Mouse (Mus musculus): ENCODE measurements around the gene Kcnd2. TPM values are rescaled to one million over a fixed set of nuclear protein-coding genes. Genes with fewer than 3 reads are reported as not detected.

Kcnd2 gene
- 1.2 and 2.0 TPM in 2 replicates for polyA plus RNA-seq (2014; fragmentation: Nextera tagmentation; extraction: Ambion mirVana)

DNA sequence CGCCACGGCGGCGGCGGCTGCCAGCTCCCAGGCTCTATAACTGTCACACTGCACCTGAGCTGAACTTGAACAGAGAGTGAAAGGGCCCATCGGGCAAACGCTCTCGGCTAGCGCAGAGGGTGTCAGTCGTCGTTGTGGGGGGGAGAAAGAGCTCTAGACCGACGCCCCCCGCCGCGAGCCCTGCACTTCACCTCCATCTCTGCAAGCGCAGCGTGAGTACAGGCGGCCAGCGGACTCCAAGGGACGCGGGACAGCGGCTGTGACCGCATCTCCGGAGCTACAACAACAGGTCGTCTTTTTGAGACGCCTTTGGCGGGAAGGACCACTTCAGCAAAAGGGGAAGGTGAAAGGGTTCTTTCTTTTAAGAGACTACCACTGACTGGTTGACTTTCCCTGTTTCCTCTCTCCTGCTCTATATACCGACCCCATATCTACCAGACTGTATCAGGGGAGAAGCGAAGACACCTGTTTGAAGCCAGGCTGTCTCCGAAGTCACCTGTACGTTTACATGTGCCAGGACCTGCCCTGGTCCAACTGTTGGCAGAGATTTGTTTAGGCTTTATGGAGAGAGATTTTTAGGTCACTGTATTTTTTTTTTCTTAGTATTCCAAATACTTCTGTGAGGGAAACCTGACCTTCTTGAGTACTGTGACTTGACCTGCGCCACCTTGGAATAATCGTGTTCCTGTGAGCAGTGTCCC lies at the start of gene Kcnd2:
Kcnd2 (plus strand) TSS at position 13 of the 701 bp plus-strand sequence.
- Histone ChIP-seq H3K27ac (ENCODE audit: low read depth, low read length) (no peak within 1 kb of the TSS), H3K4me1 (ENCODE audit: control insufficient read depth, insufficient read depth, low read length) (0 out of 2 replicates have a peak, but pooled peaks cover 2% of the 10 kb centered on the region), H3K4me3 (ENCODE audit: low read depth, low read length) (peak within 1 kb of the TSS; percentile 71), H3K9me3 (ENCODE audit: control insufficient read depth, low read length) (no peaks in the 10 kb centered on the region), H3K36me3 (ENCODE audit: control insufficient read depth, insufficient read depth, low read length) (no peaks in the 10 kb centered on the region), H3K4me2 (peak within 1 kb of the TSS; percentile 88), H3K27me3 (ENCODE audit: control insufficient read depth, insufficient read depth, low read length) (peaks cover 4% of the 10 kb centered on the region), H3K9ac (ENCODE audit: low read length) (peak within 1 kb of the TSS; percentile 76)
- WGBS: 11% methylated on average over 34 of the region's 34 CpGs
- DNase-seq (ENCODE audit: low spot score, missing footprints) (peak; percentile 93), ATAC-seq (ENCODE audit: low FRiP score) (peak; percentile 63)

DNA sequence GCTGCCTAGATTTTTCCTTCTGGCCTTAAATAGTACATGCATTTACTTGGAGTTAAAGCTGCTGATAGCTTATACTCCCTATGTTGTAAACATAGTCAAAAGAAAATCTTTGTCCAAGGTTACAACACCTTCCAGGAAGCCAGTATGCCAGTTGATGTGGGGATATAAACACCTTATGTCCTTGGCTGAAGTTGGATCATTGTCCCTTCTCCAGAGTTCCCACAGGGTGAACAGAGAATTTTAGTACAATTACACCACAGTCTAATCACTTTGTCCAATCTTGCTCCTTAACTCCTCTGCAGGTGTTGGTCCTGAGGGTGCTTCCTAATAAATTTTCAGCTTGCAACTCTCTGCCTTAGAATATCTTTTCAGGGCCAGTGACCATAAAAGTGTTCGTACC lies 48.7 kb upstream of the Kcnd2 start:
- H3K4me2 ChIP-seq: no peak overlapping the region
- WGBS: 92% methylated on average over 1 of the region's 1 CpGs
- H3K4me1 ChIP-seq (ENCODE audit: control insufficient read depth, insufficient read depth, low read length): no peaks in the 10 kb centered on the region
- ATAC-seq (ENCODE audit: low FRiP score): no peak
- no peak for DNase-seq (ENCODE audit: low spot score, missing footprints)
- no peak overlapping the region for H3K27ac ChIP-seq (ENCODE audit: low read depth, low read length)
- no peak overlapping the region for H3K9ac ChIP-seq (ENCODE audit: low read length)
- no peaks in the 10 kb centered on the region for H3K27me3 ChIP-seq (ENCODE audit: control insufficient read depth, insufficient read depth, low read length)
- no peak overlapping the region for H3K4me3 ChIP-seq (ENCODE audit: low read depth, low read length)
- H3K36me3 ChIP-seq (ENCODE audit: control insufficient read depth, insufficient read depth, low read length): no peaks in the 10 kb centered on the region
- H3K9me3 ChIP-seq (ENCODE audit: control insufficient read depth, low read length): no peaks in the 10 kb centered on the region

DNA sequence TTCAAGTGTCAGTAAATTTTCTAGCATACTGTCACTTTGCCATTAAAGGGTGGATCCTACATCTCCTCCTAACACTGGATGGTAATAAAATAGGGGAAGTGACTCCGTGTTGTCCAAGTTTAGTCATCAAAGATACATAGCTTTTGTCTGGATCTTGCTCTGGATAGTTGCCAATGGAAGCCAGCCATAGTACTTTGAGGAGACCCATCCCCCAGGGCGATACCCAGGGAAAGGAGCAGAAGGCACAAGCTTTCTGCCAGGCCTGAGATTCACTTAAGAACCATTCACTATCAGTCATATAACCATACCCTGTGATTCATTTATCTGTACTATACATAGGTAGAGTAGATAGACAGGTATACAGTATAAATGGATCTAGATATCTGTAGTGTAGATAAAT lies 20.0 kb upstream of the Kcnd2 start:
- ATAC-seq (ENCODE audit: low FRiP score): no peak
- no peak overlapping the region for H3K4me2 ChIP-seq
- H3K27ac ChIP-seq (ENCODE audit: low read depth, low read length): no peak overlapping the region
- no peaks in the 10 kb centered on the region for H3K36me3 ChIP-seq (ENCODE audit: control insufficient read depth, insufficient read depth, low read length)
- no peak for DNase-seq (ENCODE audit: low spot score, missing footprints)
- H3K4me3 ChIP-seq (ENCODE audit: low read depth, low read length): no peak overlapping the region
- H3K9ac ChIP-seq (ENCODE audit: low read length): no peak overlapping the region
- no peaks in the 10 kb centered on the region for H3K4me1 ChIP-seq (ENCODE audit: control insufficient read depth, insufficient read depth, low read length)
- H3K27me3 ChIP-seq (ENCODE audit: control insufficient read depth, insufficient read depth, low read length): no peaks in the 10 kb centered on the region
- H3K9me3 ChIP-seq (ENCODE audit: control insufficient read depth, low read length): no peaks in the 10 kb centered on the region
- WGBS: 80% methylated on average over 2 of the region's 2 CpGs

DNA sequence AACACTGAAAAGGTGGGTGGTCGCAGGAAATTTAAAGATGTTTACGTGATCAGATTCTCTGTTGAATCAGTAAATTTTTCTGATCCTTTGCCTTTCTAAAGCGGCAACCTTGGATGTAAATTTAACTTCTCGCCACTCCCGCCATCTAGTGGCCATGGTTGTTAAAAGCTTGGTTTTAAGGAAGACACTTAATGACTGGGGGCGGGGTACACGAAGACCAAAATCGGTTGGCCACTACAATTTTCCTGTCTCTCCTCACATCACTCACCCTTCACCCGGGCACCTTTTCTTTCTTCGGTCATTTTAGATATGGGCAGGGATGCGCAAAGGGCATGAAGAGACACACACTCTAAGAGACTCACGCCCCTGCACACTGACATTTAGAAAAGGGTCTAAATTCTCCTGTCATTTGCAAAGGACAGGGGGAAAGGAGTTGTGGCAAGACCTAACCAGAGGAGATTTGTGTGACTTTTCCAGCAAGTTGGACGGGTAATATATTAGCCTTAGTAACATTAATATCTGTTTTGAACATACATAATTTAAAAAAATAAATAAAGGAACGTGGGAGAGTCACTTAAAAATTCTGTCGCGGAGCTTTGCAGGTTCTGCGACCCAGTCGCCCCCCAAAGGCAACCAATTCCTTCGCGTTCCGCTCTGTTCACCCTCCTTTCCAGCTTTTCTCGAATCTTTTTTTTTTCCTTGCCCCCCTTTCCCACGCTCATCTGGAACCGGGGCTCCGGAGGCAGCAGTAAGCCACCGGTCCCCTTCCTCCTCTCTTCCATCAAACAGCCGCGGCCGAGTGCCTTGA lies 1.2 kb upstream of the Kcnd2 start:
- Histone ChIP-seq H3K27ac (ENCODE audit: low read depth, low read length) (no peak overlapping the region), H3K27me3 (ENCODE audit: control insufficient read depth, insufficient read depth, low read length) (peaks cover 4% of the 10 kb centered on the region), H3K36me3 (ENCODE audit: control insufficient read depth, insufficient read depth, low read length) (no peaks in the 10 kb centered on the region), H3K4me1 (ENCODE audit: control insufficient read depth, insufficient read depth, low read length) (0 out of 2 replicates have a peak, but pooled peaks cover 2% of the 10 kb centered on the region), H3K9me3 (ENCODE audit: control insufficient read depth, low read length) (no peaks in the 10 kb centered on the region), H3K4me2 (peak overlapping the region; percentile 88), H3K9ac (ENCODE audit: low read length) (peak overlapping the region; percentile 76), H3K4me3 (ENCODE audit: low read depth, low read length) (peak overlapping the region; percentile 71)
- DNase-seq (ENCODE audit: low spot score, missing footprints) (peak; percentile 98), ATAC-seq (ENCODE audit: low FRiP score) (peak; percentile 57)
- WGBS: under 1% methylated on average over 29 of the region's 29 CpGs

DNA sequence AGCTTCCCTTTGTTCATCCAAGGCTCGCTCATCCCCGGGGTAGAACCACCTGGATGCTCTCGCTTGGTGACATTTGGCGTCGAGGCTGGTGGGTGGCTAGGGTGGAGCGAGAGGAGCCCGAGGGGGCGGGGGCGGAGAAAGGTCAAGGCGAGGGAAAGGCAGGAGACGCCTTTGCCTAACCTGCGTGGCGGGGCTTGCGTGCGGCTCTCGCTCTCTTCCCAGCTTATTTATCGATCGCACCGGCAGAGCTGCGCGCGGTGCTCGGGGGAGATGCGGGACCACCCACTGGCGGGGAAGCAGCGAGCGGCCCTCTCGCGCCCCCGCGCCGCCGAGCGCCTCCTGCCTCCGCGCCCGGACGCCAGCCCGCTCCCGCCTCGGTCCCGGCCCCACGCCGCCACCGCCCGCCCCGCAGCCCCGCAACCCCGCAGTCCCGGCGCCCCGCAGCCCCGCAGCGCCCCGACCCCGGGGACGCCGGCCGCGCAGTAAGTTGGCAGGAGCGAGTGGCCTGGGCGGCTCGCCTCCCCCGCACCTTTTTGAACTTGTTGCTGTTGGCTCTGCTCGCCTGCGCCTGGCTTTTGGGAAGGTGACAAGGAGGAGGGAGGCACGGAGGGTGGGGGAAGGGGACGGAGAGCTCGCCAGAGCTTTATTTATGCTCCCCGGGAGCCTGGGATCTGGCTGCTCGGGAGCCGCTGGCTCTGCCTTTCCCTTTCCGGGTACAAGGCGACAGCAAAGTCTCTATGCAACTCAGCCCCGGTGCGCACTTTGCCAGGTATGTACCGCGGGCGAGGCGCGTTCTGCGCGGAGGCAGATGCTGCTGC lies 421 bp upstream of the Kcnd2 start:
- under 1% methylated on average over 71 of the region's 83 CpGs for WGBS
- ATAC-seq (ENCODE audit: low FRiP score) (peak; percentile 82), DNase-seq (ENCODE audit: low spot score, missing footprints) (peak; percentile 93)
- peak overlapping the region; percentile 71 for H3K4me3 ChIP-seq (ENCODE audit: low read depth, low read length)
- H3K27me3 ChIP-seq (ENCODE audit: control insufficient read depth, insufficient read depth, low read length): peaks cover 4% of the 10 kb centered on the region
- no peaks in the 10 kb centered on the region for H3K36me3 ChIP-seq (ENCODE audit: control insufficient read depth, insufficient read depth, low read length)
- peak overlapping the region; percentile 76 for H3K9ac ChIP-seq (ENCODE audit: low read length)
- peak overlapping the region; percentile 88 for H3K4me2 ChIP-seq
- 0 out of 2 replicates have a peak, but pooled peaks cover 2% of the 10 kb centered on the region for H3K4me1 ChIP-seq (ENCODE audit: control insufficient read depth, insufficient read depth, low read length)
- no peak overlapping the region for H3K27ac ChIP-seq (ENCODE audit: low read depth, low read length)
- H3K9me3 ChIP-seq (ENCODE audit: control insufficient read depth, low read length): no peaks in the 10 kb centered on the region

DNA sequence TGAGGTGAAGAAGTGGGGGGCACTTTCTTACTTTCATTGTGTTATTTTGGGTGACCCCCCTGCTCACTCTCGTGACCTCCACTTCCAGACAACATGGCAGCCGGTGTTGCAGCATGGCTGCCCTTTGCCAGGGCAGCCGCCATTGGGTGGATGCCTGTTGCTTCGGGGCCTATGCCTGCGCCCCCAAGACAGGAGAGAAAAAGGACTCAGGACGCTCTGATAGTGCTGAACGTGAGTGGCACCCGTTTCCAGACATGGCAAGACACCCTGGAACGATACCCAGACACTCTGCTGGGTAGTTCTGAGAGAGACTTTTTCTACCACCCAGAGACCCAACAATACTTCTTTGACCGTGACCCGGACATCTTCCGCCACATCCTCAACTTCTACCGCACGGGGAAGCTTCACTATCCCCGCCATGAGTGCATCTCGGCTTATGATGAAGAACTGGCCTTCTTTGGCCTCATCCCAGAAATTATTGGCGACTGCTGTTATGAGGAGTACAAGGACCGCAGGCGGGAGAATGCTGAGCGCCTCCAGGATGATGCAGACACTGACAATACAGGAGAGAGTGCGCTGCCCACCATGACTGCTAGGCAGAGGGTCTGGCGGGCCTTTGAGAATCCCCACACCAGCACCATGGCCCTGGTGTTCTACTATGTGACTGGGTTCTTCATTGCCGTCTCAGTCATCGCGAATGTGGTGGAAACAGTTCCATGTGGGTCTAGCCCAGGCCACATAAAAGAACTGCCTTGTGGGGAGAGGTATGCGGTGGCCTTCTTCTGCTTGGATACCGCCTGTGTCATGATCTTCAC lies 1.1 kb downstream of the Kcnd2 start:
- H3K27ac ChIP-seq (ENCODE audit: low read depth, low read length): no peak overlapping the region
- DNase-seq (ENCODE audit: low spot score, missing footprints): peak; percentile 81
- no peak overlapping the region for H3K9ac ChIP-seq (ENCODE audit: low read length)
- H3K4me1 ChIP-seq (ENCODE audit: control insufficient read depth, insufficient read depth, low read length): 0 out of 2 replicates have a peak, but pooled peaks cover 2% of the 10 kb centered on the region
- ATAC-seq (ENCODE audit: low FRiP score): no peak
- WGBS: 93% methylated on average over 27 of the region's 27 CpGs
- H3K36me3 ChIP-seq (ENCODE audit: control insufficient read depth, insufficient read depth, low read length): no peaks in the 10 kb centered on the region
- H3K27me3 ChIP-seq (ENCODE audit: control insufficient read depth, insufficient read depth, low read length): peaks cover 4% of the 10 kb centered on the region
- H3K4me3 ChIP-seq (ENCODE audit: low read depth, low read length): no peak overlapping the region
- no peaks in the 10 kb centered on the region for H3K9me3 ChIP-seq (ENCODE audit: control insufficient read depth, low read length)
- H3K4me2 ChIP-seq: no peak overlapping the region

DNA sequence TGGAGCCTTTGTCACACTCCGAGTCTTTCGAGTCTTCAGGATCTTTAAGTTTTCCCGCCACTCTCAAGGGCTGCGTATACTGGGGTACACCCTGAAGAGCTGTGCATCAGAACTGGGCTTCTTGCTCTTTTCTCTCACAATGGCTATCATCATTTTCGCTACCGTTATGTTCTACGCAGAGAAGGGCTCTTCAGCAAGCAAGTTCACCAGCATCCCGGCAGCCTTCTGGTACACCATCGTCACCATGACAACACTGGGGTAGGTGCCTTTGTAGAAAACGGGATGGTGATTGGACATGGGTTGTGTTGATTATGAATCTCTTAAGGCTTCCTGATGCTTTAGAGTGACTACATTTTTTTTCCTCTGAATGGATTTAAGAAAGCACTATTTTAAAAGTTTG lies 1.9 kb downstream of the Kcnd2 start:
- Histone ChIP-seq H3K9ac (ENCODE audit: low read length) (no peak overlapping the region), H3K9me3 (ENCODE audit: control insufficient read depth, low read length) (no peaks in the 10 kb centered on the region), H3K27me3 (ENCODE audit: control insufficient read depth, insufficient read depth, low read length) (peaks cover 4% of the 10 kb centered on the region), H3K4me1 (ENCODE audit: control insufficient read depth, insufficient read depth, low read length) (0 out of 2 replicates have a peak, but pooled peaks cover 2% of the 10 kb centered on the region), H3K4me3 (ENCODE audit: low read depth, low read length) (no peak overlapping the region), H3K4me2 (no peak overlapping the region), H3K36me3 (ENCODE audit: control insufficient read depth, insufficient read depth, low read length) (no peaks in the 10 kb centered on the region), H3K27ac (ENCODE audit: low read depth, low read length) (no peak overlapping the region)
- no peak for ATAC-seq (ENCODE audit: low FRiP score)
- DNase-seq (ENCODE audit: low spot score, missing footprints): no peak
- WGBS: 88% methylated on average over 10 of the region's 10 CpGs

DNA sequence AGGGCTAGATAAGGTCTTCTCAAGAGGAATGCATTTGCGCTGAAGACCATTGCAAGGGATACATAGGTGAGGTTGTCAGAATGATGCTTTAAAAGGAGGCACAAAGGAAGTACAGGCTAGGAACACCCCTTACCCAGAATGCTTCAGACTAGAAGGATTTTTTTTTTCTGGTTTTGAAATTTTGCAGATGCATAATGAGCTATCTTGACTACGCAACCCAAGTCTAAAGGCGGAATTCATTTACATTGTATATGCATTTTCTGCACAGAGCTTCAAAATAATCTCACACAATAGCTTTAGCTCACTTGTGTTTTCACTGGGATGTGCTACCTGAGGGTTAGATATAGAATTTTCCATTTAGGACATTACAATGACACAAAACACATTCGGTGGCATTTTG lies 10.8 kb downstream of the Kcnd2 start:
- no peaks in the 10 kb centered on the region for H3K27me3 ChIP-seq (ENCODE audit: control insufficient read depth, insufficient read depth, low read length)
- H3K9me3 ChIP-seq (ENCODE audit: control insufficient read depth, low read length): no peaks in the 10 kb centered on the region
- no peaks in the 10 kb centered on the region for H3K36me3 ChIP-seq (ENCODE audit: control insufficient read depth, insufficient read depth, low read length)
- no peak overlapping the region for H3K9ac ChIP-seq (ENCODE audit: low read length)
- ATAC-seq (ENCODE audit: low FRiP score) (no peak), DNase-seq (ENCODE audit: low spot score, missing footprints) (no peak)
- no peak overlapping the region for H3K4me2 ChIP-seq
- 96% methylated on average over 4 of the region's 4 CpGs for WGBS
- H3K27ac ChIP-seq (ENCODE audit: low read depth, low read length): no peak overlapping the region
- H3K4me1 ChIP-seq (ENCODE audit: control insufficient read depth, insufficient read depth, low read length): no peaks in the 10 kb centered on the region
- H3K4me3 ChIP-seq (ENCODE audit: low read depth, low read length): no peak overlapping the region
